22 mouse cellular contexts compared by ENCODE assay signal in the genomic region with DNA sequence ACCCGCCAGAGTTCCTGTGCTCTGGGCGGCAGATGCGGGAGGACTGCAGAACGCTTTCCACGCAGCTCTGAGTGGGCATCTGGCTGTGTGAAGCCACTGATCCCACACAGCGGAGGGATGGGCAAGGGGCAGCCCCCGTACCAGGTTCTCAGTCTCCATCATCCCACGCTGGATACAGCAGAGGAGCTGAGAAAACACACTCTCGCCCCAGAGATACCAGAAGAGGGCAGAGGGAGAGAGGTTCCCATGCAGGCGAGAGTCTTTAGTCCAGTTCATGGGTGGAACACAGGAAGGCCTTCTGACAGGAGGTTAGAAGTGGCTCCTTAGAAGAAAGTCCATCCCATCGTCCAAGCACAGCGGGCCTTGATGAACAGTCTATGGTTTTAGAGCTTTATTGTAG. TPM values are rescaled to one million over a fixed set of nuclear protein-coding genes. Genes with fewer than 3 reads are reported as not detected.
DNase-seq lines count a peak whose midpoint lies in the region; TF ChIP-seq lines count a peak whose summit lies in the region.
"Had no signal": no experiment of that assay in that cellular context is flagged by ENCODE, and none has a peak within 500 bp of the region (broad histone marks: within the 10 kb centered on the region; RNA-seq: fewer than 3 reads in every experiment).

No protein-coding gene starts in this region.

- WGBS in heart, embryonic 10.5 days = 72% methylated on average over 12 of the region's 12 CpGs

- no peak for TF ChIP-seq POLR2A in testis, adult 2 months (IDR thresholded peaks at IDR 0.05; ENCODE audit: control insufficient read depth, low read depth, low read length)
- no peak for TF ChIP-seq POLR2A in ES-Bruce4 (IDR thresholded peaks at IDR 0.05; ENCODE audit: insufficient read depth, low read length)

- no peaks in the 10 kb centered on the region for H3K9me3 ChIP-seq in heart, embryonic 10.5 days
- H3K9me3 ChIP-seq in ES-Bruce4 (replicated peaks; ENCODE audit: control insufficient read depth, insufficient read depth, low read length, poor library complexity, severe bottlenecking) = no peaks in the 10 kb centered on the region; the same call in 1 of the 2 replicates
- H3K9me3 ChIP-seq: embryonic facial prominence, embryonic 10.5 days; embryonic facial prominence, embryonic 12.5 days; forebrain, embryonic 13.5 days; forebrain, embryonic 15.5 days had no signal

- H3K27me3 ChIP-seq in heart, embryonic 10.5 days (ENCODE audit: insufficient read depth, poor library complexity, severe bottlenecking) = no peaks in the 10 kb centered on the region
- H3K27me3 ChIP-seq in testis, adult 2 months (ENCODE audit: control insufficient read depth, insufficient read depth, low read length) = no peaks in the 10 kb centered on the region
- no peaks in the 10 kb centered on the region; the same call in 1 of the 2 replicates for H3K27me3 ChIP-seq in ES-Bruce4 (ENCODE audit: control insufficient read depth, insufficient read depth, low read length, poor library complexity, severe bottlenecking)
- H3K27me3 ChIP-seq: embryonic facial prominence, embryonic 12.5 days; forebrain, embryonic 13.5 days; forebrain, embryonic 15.5 days; Patski had no signal

- no peak overlapping the region for H3K27ac ChIP-seq in heart, embryonic 10.5 days
- peak overlapping the region; percentile 80 for H3K27ac ChIP-seq in testis, adult 2 months (ENCODE audit: control insufficient read depth, insufficient read depth, low read depth, low read length)
- no peak overlapping the region for H3K27ac ChIP-seq in ES-Bruce4 (ENCODE audit: insufficient read depth, low read length)
- H3K27ac ChIP-seq: embryonic facial prominence, embryonic 10.5 days; embryonic facial prominence, embryonic 12.5 days; forebrain, embryonic 13.5 days; forebrain, embryonic 15.5 days had no signal

- peak overlapping the region; percentile 70 for H3K9ac ChIP-seq in ES-Bruce4 (ENCODE audit: low read depth, poor library complexity, severe bottlenecking)
- H3K9ac ChIP-seq: embryonic facial prominence, embryonic 12.5 days; forebrain, embryonic 13.5 days; forebrain, embryonic 15.5 days; forebrain, postnatal 0 days had no signal

- no peak for TF ChIP-seq CTCF in testis, adult 2 months (IDR thresholded peaks at IDR 0.05; ENCODE audit: control insufficient read depth, insufficient read depth, insufficient replicate concordance, low read depth, low read length)
- TF ChIP-seq CTCF in ES-Bruce4 (IDR thresholded peaks at IDR 0.05; ENCODE audit: low read depth, low read length) = no peak

- H3K4me1 ChIP-seq in heart, embryonic 10.5 days = peaks cover 17% of the 10 kb centered on the region; the same call in 1 of the 2 replicates
- H3K4me1 ChIP-seq in testis, adult 2 months (ENCODE audit: control insufficient read depth, insufficient read depth, low read length) = peaks cover 6% of the 10 kb centered on the region
- no peaks in the 10 kb centered on the region for H3K4me1 ChIP-seq in ES-Bruce4 (ENCODE audit: control insufficient read depth, insufficient read depth, low read length)

- DNase-seq in heart, adult 11 months = peak; percentile 87
- DNase-seq in heart, embryonic 10.5 days (ENCODE audit: low spot score) = no peak
- DNase-seq in testis, postnatal 10 days (ENCODE audit: low spot score) = no peak
- no peak for DNase-seq in spleen, postnatal 14 days (ENCODE audit: low spot score in 2 of 2)
- no peak for DNase-seq in adrenal gland, postnatal 36 days
- DNase-seq: adrenal gland, adult 8-10 months; adrenal gland, postnatal 25 days; cerebellum, adult 11-12 months; cerebellum, adult 2 months; cerebellum, adult 9-10 months; cerebellum, postnatal 14 days; forebrain, postnatal 0 days had no signal

- no peak for TF ChIP-seq EP300 in ES-Bruce4 (IDR thresholded peaks at IDR 0.05; ENCODE audit: insufficient read depth, low read depth, low read length)

- H3K4me3 ChIP-seq in heart, embryonic 10.5 days = no peak overlapping the region
- peak overlapping the region; percentile 85 for H3K4me3 ChIP-seq in testis, adult 2 months (ENCODE audit: control insufficient read depth, low read depth, low read length)
- peak overlapping the region; percentile 74 for H3K4me3 ChIP-seq in ES-Bruce4 (ENCODE audit: low read depth, low read length)
- H3K4me3 ChIP-seq: embryonic facial prominence, embryonic 10.5 days; embryonic facial prominence, embryonic 12.5 days; forebrain, embryonic 13.5 days; forebrain, embryonic 15.5 days had no signal

- no peaks in the 10 kb centered on the region for H3K36me3 ChIP-seq in heart, embryonic 10.5 days
- no peaks in the 10 kb centered on the region for H3K36me3 ChIP-seq in testis, adult 2 months (ENCODE audit: control insufficient read depth, insufficient read depth, low read length)
- H3K36me3 ChIP-seq in ES-Bruce4 (ENCODE audit: control insufficient read depth, insufficient read depth, low read length, poor library complexity, severe bottlenecking) = no peaks in the 10 kb centered on the region
- H3K36me3 ChIP-seq: embryonic facial prominence, embryonic 10.5 days; embryonic facial prominence, embryonic 12.5 days; forebrain, embryonic 15.5 days had no signal

RNA-seq across cellular contexts. Expression of gene 4921524J17Rik, which starts 2.2 kb away (rescaled TPM):
- polyA plus RNA-seq in heart, embryonic 10.5 days (2016; fragmentation: Nextera tagmentation; extraction: Ambion mirVana) = 61.0 and 64.9 TPM in 2 replicates
- polyA plus RNA-seq in testis, adult 2 months (2012; rRNA removed) = 10.3 and 12.4 TPM in 2 replicates
- 56.8 and 57.7 TPM in 2 replicates for polyA plus RNA-seq in ES-Bruce4 (2011; ENCODE audit: insufficient read depth, insufficient read length, low read depth, missing spikeins)
- total RNA-seq in adrenal gland, postnatal 36 days (2021) = 10 to 100 TPM; 20.0 to 37.1 TPM

RNA-seq across cellular contexts. Expression of gene Mylk3, which starts 48.7 kb away (rescaled TPM):
- 131 and 248 TPM in 2 replicates for polyA plus RNA-seq in heart, embryonic 10.5 days (2016; fragmentation: Nextera tagmentation; extraction: Ambion mirVana)
- 1.3 and 1.5 TPM in 2 replicates for polyA plus RNA-seq in testis, adult 2 months (2012; rRNA removed)
- polyA plus RNA-seq in ES-Bruce4 (2011; ENCODE audit: insufficient read depth, insufficient read length, low read depth, missing spikeins) = 0.58 TPM in 1 of 2 replicates, not detected in the other
- total RNA-seq in adrenal gland, postnatal 36 days (2021) = under 1 TPM; 0.13 to 0.53 TPM
- polyA plus RNA-seq: activated CD4-positive, CD25-positive, alpha-beta regulatory T cell, adult 4 months; C2C12; Patski had no signal

RNA-seq across cellular contexts. Expression of gene Gpt2, which starts 57.6 kb away (rescaled TPM):
- 13.9 and 25.2 TPM in 2 replicates for polyA plus RNA-seq in heart, embryonic 10.5 days (2016; fragmentation: Nextera tagmentation; extraction: Ambion mirVana)
- 12.7 and 15.6 TPM in 2 replicates for polyA plus RNA-seq in testis, adult 2 months (2012; rRNA removed)
- polyA plus RNA-seq in ES-Bruce4 (2011; ENCODE audit: insufficient read depth, insufficient read length, low read depth, missing spikeins) = 29.1 and 31.1 TPM in 2 replicates
- 100 to 1,000 TPM in 1 of 2 experiments, 10 to 100 TPM in 1; 65.0 to 339 TPM for total RNA-seq in adrenal gland, postnatal 36 days (2021)
- polyA plus RNA-seq: G1E had no signal

Comparison
In these comparisons a context has a peak if more than half of its experiments do, and no peak if none do; other contexts are left out.
1. RNA of gene Mylk3, which starts 48.7 kb away (polyA plus RNA-seq): 131 to 248 TPM in heart, embryonic 10.5 days; 1.3 to 1.5 TPM in testis, adult 2 months and 0.58 TPM in ES-Bruce4; every median in the first group is over 10 times any median in the second.